ENCODE assay signal across 8 mouse cellular contexts in genomic region chr14:41035146-41035798, GRCm38 (mm10). TPM values are rescaled to one million over a fixed set of nuclear protein-coding genes. Genes with fewer than 3 reads are reported as not detected.
A peak's percentile ranks its signal among the peaks of the same experiment; 100 is the strongest.
DNase-seq lines count a peak whose midpoint lies in the region.

No protein-coding gene starts in this region.

- H3K27me3 ChIP-seq in embryonic facial prominence, embryonic 10.5 days (replicated peaks; ENCODE audit: low read depth, poor library complexity, severe bottlenecking): no peaks in the 10 kb centered on the region
- H3K27me3 ChIP-seq in hindbrain, embryonic 10.5 days (ENCODE audit: insufficient read depth, poor library complexity, severe bottlenecking): no peaks in the 10 kb centered on the region

- DNase-seq in adrenal gland, adult (ENCODE audit: inconsistent age in 2 of 2, low spot score in 1 of 2): peak; percentile 47 to 88
- no peak for DNase-seq in adrenal gland, adult 8-10 months
- DNase-seq in adrenal gland, postnatal 10 days: peak; percentile 78
- DNase-seq in embryonic facial prominence, embryonic 10.5 days (ENCODE audit: low spot score): peak; percentile 65
- peak; percentile 50 for DNase-seq in hindbrain, embryonic 10.5 days (ENCODE audit: low spot score)
- peak; percentile 25 for DNase-seq in layer of hippocampus, adult 9-11 months
- DNase-seq in lung, postnatal 14 days: peak; percentile 75
- peak; percentile 54 to 70 for DNase-seq in right cerebral cortex, adult 2 months (ENCODE audit: low spot score in 2 of 2)

- H3K4me1 ChIP-seq in embryonic facial prominence, embryonic 10.5 days: no peaks in the 10 kb centered on the region
- no peaks in the 10 kb centered on the region for H3K4me1 ChIP-seq in hindbrain, embryonic 10.5 days (replicated peaks)

- H3K9me3 ChIP-seq in embryonic facial prominence, embryonic 10.5 days: no peaks in the 10 kb centered on the region
- H3K9me3 ChIP-seq in hindbrain, embryonic 10.5 days: no peaks in the 10 kb centered on the region

- H3K4me3 ChIP-seq in embryonic facial prominence, embryonic 10.5 days: no peak overlapping the region
- no peak overlapping the region for H3K4me3 ChIP-seq in hindbrain, embryonic 10.5 days

- H3K27ac ChIP-seq in embryonic facial prominence, embryonic 10.5 days (replicated peaks): no peak overlapping the region
- no peak overlapping the region for H3K27ac ChIP-seq in hindbrain, embryonic 10.5 days

- H3K36me3 ChIP-seq in embryonic facial prominence, embryonic 10.5 days (replicated peaks): no peaks in the 10 kb centered on the region
- H3K36me3 ChIP-seq in hindbrain, embryonic 10.5 days: no peaks in the 10 kb centered on the region

- 33% methylated on average over 6 of the region's 6 CpGs for WGBS in embryonic facial prominence, embryonic 10.5 days
- WGBS in hindbrain, embryonic 10.5 days: 32% methylated on average over 6 of the region's 6 CpGs

RNA-seq across cellular contexts. Expression of gene Fam213a, which starts 21.7 kb away (rescaled TPM):
- total RNA-seq in adrenal gland, adult 8-10 months (2022): 10 to 100 TPM; 39.2 to 77.5 (median 71.6) TPM
- 100 to 1,000 TPM; 230 to 232 TPM for total RNA-seq in adrenal gland, postnatal 10 days (2021)
- polyA plus RNA-seq in embryonic facial prominence, embryonic 10.5 days (2016; fragmentation: Nextera tagmentation; extraction: Ambion mirVana): 36.6 and 40.1 TPM in 2 replicates
- 45.2 and 52.6 TPM in 2 replicates for polyA plus RNA-seq in hindbrain, embryonic 10.5 days (2016; fragmentation: Nextera tagmentation; extraction: Ambion mirVana)

RNA-seq across cellular contexts. Expression of gene Dydc2, which starts 33.7 kb away (rescaled TPM):
- 1 to 10 TPM in 3 of 4 experiments, under 1 TPM in 1; 0.93 to 2.4 (median 1.6) TPM for total RNA-seq in adrenal gland, adult 8-10 months (2022)
- not detected for total RNA-seq in adrenal gland, postnatal 10 days (2021)
- 0.19 TPM in 1 of 2 replicates, not detected in the other for polyA plus RNA-seq in embryonic facial prominence, embryonic 10.5 days (2016; fragmentation: Nextera tagmentation; extraction: Ambion mirVana)
- polyA plus RNA-seq in hindbrain, embryonic 10.5 days (2016; fragmentation: Nextera tagmentation; extraction: Ambion mirVana): 0.47 and 0.64 TPM in 2 replicates

RNA-seq across cellular contexts. Expression of gene Dydc1, which starts 37.4 kb away (rescaled TPM):
- under 1 TPM in 1 of 4 experiments, not detected in 3; 0.37 TPM for total RNA-seq in adrenal gland, adult 8-10 months (2022)
- not detected for total RNA-seq in adrenal gland, postnatal 10 days (2021)
- polyA plus RNA-seq in embryonic facial prominence, embryonic 10.5 days (2016; fragmentation: Nextera tagmentation; extraction: Ambion mirVana): not detected in 2 replicates
- polyA plus RNA-seq in hindbrain, embryonic 10.5 days (2016; fragmentation: Nextera tagmentation; extraction: Ambion mirVana): not detected in 2 replicates
